Mouse (Mus musculus) neural tube, embryonic 13.5 days (tissue): ENCODE measurements around the gene Rtf2. TPM values are rescaled to one million over a fixed set of nuclear protein-coding genes. Genes with fewer than 3 reads are reported as not detected.

Experiments
- ATAC-seq: fragments of 200-750 bp; cut with Nextera tagmentation; 2 replicates; pipeline ENCODE4 v1.8.0; 2017; ENCODE audit warnings: low read depth, mild to moderate bottlenecking, moderate TSS enrichment, moderate library complexity
- H3K27ac ChIP-seq: fragments of 300-500 bp; sonication (generic); replicated peaks from 2 replicates; pipeline ENCODE4 v1.5.1; 2015; ENCODE audit warnings: moderate library complexity, mild to moderate bottlenecking, inconsistent platforms
- H3K27me3 ChIP-seq: fragments of 300-500 bp; sonication (generic); 2 replicates; pipeline ENCODE4 v1.6.1; 2015; ENCODE audit warnings: mild to moderate bottlenecking, inconsistent platforms
- H3K36me3 ChIP-seq: fragments of 300-500 bp; sonication (generic); 2 replicates; pipeline ENCODE4 v1.6.1; 2015; ENCODE audit warnings: mild to moderate bottlenecking, inconsistent platforms
- H3K4me1 ChIP-seq: fragments of 300-500 bp; sonication (generic); replicated peaks from 2 replicates; pipeline ENCODE4 v1.6.1; 2015; ENCODE audit warnings: inconsistent platforms
- H3K4me2 ChIP-seq: fragments of 300-500 bp; sonication (generic); 2 replicates; pipeline ENCODE4 v1.6.1; 2015; ENCODE audit warnings: inconsistent platforms, mild to moderate bottlenecking, moderate library complexity
- H3K4me3 ChIP-seq: fragments of 300-500 bp; sonication (generic); 2 replicates; pipeline ENCODE4 v1.5.1; 2015; ENCODE audit warnings: mild to moderate bottlenecking, inconsistent platforms
- H3K9ac ChIP-seq: fragments of 300-500 bp; sonication (generic); 2 replicates; pipeline ENCODE4 v1.6.1; 2015; ENCODE audit warnings: moderate library complexity, mild to moderate bottlenecking, inconsistent platforms
- H3K9me3 ChIP-seq: fragments of 300-500 bp; sonication (generic); 2 replicates; pipeline ENCODE4 v1.6.1; 2016; ENCODE audit warnings: inconsistent platforms
- WGBS: fragments of 180-500 bp; shearing (Covaris S2); methylation state at CpG from one replicate; pipeline ENCODE4 v1.1.7; 2015; 5-methylcytosine and 5-hydroxymethylcytosine counted together
- polyA plus RNA-seq: library from polyadenylated mRNA; unstranded; fragments of >200 nt; fragmentation: Nextera tagmentation; extraction: Ambion mirVana; gene quantifications from 2 replicates; pipeline ENCODE4 v1.2.1, GENCODE M21; 2015

Rtf2 gene
- polyA plus RNA-seq, 1 experiment from 2014 or later = 103 TPM

DNA sequence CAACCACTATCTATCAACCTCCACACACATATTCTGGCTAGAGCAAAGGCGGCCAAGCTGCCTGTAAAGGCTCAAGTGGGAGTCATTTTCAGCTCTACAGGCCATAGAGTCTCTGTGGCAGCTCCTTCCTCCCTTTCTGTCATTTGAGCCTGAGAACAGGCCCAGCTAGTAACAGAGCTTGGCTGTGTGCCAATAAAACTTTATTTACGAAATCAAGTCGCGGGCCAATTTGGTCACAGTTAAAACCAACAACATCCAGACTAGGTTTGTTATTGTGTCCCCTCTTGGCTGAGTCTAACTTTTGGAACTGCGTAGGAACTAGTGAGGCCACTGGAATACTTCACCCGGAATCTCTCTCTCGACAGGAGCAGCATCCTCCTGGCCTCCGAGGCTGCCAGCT, 33.2 kb downstream of the Rtf2 start:
- no peaks in the 10 kb centered on the region; the same call in 1 of the 2 replicates for H3K27me3 ChIP-seq
- ATAC-seq = no peak
- H3K4me3 ChIP-seq = no peak overlapping the region
- H3K4me2 ChIP-seq = no peak overlapping the region
- H3K36me3 ChIP-seq = peaks cover 16% of the 10 kb centered on the region
- H3K4me1 ChIP-seq = peaks cover 9% of the 10 kb centered on the region; the same call in 1 of the 2 replicates
- no peaks in the 10 kb centered on the region for H3K9me3 ChIP-seq
- no peak overlapping the region for H3K27ac ChIP-seq
- H3K9ac ChIP-seq = no peak overlapping the region
- 55% methylated on average over 8 of the region's 8 CpGs for WGBS

DNA sequence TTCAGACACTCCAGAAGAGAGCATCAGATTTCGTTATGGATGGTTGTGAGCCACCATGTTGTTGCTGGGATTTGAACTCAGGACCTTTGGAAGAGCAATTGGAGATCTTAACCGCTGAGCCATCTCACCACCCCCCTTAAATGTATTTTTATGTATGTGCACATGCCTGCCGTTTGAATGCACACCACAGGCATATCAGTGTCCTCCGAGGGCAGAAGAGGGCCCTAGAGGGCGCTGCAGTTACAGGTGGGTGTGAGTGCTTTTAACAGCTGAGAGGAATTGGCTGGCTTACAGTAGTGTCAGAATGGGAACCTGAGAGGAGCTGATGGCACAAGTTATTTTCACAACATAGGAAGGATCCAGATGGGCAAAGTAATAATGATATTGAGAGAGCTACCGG, 34.6 kb downstream of the Rtf2 start:
- ATAC-seq = no peak
- H3K4me2 ChIP-seq = no peak overlapping the region
- peaks cover 9% of the 10 kb centered on the region; the same call in 1 of the 2 replicates for H3K4me1 ChIP-seq
- no peak overlapping the region for H3K9ac ChIP-seq
- H3K9me3 ChIP-seq = no peaks in the 10 kb centered on the region
- WGBS = 31% methylated on average over 6 of the region's 6 CpGs
- H3K4me3 ChIP-seq = no peak overlapping the region
- no peaks in the 10 kb centered on the region; the same call in 1 of the 2 replicates for H3K27me3 ChIP-seq
- H3K27ac ChIP-seq = no peak overlapping the region
- peaks cover 2% of the 10 kb centered on the region for H3K36me3 ChIP-seq

DNA sequence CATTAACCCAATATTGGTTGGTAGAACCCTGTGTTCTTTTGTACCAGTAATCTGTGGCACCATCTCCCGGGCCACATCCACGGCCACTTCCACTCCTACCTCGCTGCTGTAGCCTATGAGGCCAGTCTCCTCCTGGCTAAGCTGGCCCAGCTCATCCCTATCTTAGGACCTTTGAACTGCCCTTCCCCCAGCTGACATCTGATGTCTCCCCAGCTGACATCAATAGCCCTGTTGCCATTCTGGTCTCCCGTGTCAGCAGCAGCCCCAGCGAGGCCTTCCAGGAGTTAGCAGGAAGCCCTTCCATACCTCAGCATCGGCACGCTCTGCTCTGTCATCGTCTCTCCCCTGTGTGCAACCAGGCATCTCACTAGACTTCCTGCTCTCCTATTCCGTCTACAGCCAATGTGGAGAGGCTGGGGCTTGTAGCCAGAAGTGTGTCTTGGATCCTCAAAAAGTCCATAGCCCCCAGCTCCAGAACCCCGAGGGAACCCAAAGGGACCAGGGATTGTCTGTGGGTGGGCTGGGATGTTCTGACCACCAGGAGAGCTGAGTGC, 36.4 kb downstream of the Rtf2 start:
- no peak overlapping the region for H3K9ac ChIP-seq
- no peaks in the 10 kb centered on the region for H3K9me3 ChIP-seq
- no peaks in the 10 kb centered on the region for H3K36me3 ChIP-seq
- ATAC-seq = no peak
- no peak overlapping the region for H3K27ac ChIP-seq
- no peaks in the 10 kb centered on the region; the same call in 1 of the 2 replicates for H3K27me3 ChIP-seq
- 49% methylated on average over 10 of the region's 10 CpGs for WGBS
- H3K4me1 ChIP-seq = peaks cover 9% of the 10 kb centered on the region; the same call in 1 of the 2 replicates
- no peak overlapping the region for H3K4me3 ChIP-seq
- H3K4me2 ChIP-seq = no peak overlapping the region

DNA sequence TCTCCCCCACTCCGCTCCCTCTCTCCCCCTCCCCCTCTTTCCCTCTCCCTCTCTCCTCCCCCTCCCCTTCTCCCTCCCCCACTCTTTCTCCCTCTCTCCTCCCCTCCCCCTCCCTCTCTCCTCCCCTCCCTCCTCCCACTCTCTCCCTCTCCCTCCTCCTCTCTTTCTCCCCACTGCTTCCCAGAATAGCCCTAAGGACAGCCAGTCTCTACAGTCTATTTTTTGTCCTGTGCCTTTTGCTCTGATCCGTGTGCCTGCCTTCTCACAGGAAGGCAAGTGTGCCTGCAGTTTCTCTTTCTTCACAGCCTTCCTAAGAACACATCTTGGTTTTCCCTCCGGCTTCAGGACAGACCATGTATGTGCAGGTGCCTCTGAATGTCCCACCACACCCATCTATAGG, 37.0 kb downstream of the Rtf2 start:
- WGBS = 35% methylated on average over 3 of the region's 3 CpGs
- no peaks in the 10 kb centered on the region; the same call in 1 of the 2 replicates for H3K27me3 ChIP-seq
- ATAC-seq = peak; percentile 13; the same call in 1 of the 2 replicates

DNA sequence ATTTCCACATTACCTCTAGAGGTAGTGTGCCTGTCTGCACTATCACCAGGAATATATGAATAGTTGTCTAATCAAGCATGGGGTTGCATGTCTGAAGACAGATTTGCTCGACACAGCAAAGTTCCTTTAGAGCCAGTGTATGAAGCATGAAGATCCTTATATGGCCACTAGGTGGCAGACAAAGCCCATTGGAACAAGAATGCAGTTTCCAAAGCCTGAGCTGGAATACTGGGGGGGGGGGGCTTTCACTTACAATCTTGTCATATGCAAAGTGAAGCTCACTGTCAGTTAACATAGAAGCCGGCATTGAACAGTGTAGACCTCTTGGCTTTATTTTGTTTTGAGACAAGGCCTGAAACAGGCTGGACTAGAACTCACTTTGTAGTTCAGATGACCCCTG, 37.5 kb downstream of the Rtf2 start:
- ATAC-seq = peak; percentile 25; the same call in 1 of the 2 replicates
- Histone ChIP-seq H3K4me3 (no peak overlapping the region), H3K4me2 (no peak overlapping the region), H3K4me1 (peaks cover 9% of the 10 kb centered on the region; the same call in 1 of the 2 replicates), H3K27me3 (no peaks in the 10 kb centered on the region; the same call in 1 of the 2 replicates), H3K9me3 (no peaks in the 10 kb centered on the region), H3K9ac (no peak overlapping the region), H3K36me3 (no peaks in the 10 kb centered on the region), H3K27ac (no peak overlapping the region)
- WGBS = 0% methylated on average over 2 of the region's 2 CpGs

More for the DNA sequence above, 37.0 kb downstream of the Rtf2 start:
- Histone ChIP-seq H3K27ac (no peak overlapping the region), H3K4me2 (no peak overlapping the region), H3K9ac (no peak overlapping the region), H3K36me3 (no peaks in the 10 kb centered on the region), H3K9me3 (no peaks in the 10 kb centered on the region), H3K4me3 (no peak overlapping the region), H3K4me1 (peaks cover 9% of the 10 kb centered on the region; the same call in 1 of the 2 replicates)

DNA sequence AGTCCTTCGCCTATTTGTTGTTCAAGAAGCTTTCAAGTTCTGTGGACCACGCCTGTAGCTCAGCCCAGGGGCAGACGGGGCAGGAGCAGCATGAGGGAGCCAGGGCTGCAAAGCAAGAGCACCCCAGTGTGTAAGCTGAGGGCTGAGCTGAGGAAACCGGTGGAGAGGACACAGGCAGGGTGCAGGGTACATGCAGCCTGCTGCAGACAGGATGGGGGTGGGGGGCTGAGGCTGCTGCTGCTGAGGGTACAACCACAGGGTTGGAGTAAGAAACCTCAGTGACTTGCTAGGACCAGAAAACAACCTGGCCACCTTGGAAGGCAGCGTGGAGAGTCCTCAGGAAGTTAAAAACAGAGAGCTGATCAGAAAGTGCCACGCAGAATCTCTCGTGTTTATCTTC, 39.9 kb downstream of the Rtf2 start:
- Histone ChIP-seq H3K4me2 (no peak overlapping the region), H3K4me1 (peaks cover 5% of the 10 kb centered on the region; the same call in 1 of the 2 replicates), H3K9ac (no peak overlapping the region; the same call in 1 of the 2 replicates), H3K4me3 (no peak overlapping the region), H3K27ac (no peak overlapping the region), H3K36me3 (no peaks in the 10 kb centered on the region), H3K9me3 (no peaks in the 10 kb centered on the region), H3K27me3 (no peaks in the 10 kb centered on the region; the same call in 1 of the 2 replicates)
- no peak for ATAC-seq
- WGBS = 73% methylated on average over 7 of the region's 7 CpGs

DNA sequence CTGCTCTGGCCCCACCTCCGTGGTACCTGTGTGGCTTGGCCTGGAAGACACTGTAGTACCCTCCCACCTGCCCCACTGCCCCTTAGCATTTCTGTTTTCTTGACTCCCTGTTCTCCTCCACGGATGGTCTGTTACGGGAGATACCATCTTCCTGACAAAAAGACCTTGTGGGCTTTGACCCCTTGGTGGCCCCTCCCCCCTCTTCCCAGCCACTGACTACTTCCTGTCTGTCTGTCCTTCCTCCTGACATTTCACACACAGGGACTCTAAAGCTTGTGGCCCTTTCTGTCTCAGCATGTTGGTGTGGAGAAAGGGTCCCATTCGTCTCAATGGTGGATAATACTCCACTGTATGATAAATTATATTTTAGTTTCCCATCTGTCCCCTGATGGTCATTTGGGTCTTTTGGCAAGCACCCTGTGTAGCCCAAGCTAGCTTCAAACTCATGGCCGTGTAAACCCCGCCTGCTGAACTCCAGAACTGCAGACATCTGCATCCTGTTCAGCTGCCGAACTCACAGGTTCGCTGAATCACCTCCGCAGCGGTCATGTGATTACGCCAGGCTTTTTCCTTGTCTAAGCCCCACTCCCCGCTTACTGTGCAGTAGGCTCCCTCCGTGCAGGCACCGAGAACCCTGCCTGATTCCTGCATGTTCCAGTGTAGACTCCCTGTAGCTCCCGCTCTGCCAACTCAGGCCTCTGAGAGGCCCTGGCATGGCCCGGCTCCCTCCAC, 41.5 kb downstream of the Rtf2 start:
- no peak for ATAC-seq
- peaks cover 4% of the 10 kb centered on the region; the same call in 1 of the 2 replicates for H3K27me3 ChIP-seq
- no peak overlapping the region for H3K4me2 ChIP-seq
- no peaks in the 10 kb centered on the region for H3K36me3 ChIP-seq
- H3K4me1 ChIP-seq = peaks cover 5% of the 10 kb centered on the region; the same call in 1 of the 2 replicates
- H3K4me3 ChIP-seq = no peak overlapping the region
- H3K9ac ChIP-seq = no peak overlapping the region
- 82% methylated on average over 16 of the region's 16 CpGs for WGBS
- H3K9me3 ChIP-seq = no peaks in the 10 kb centered on the region
- H3K27ac ChIP-seq = no peak overlapping the region

DNA sequence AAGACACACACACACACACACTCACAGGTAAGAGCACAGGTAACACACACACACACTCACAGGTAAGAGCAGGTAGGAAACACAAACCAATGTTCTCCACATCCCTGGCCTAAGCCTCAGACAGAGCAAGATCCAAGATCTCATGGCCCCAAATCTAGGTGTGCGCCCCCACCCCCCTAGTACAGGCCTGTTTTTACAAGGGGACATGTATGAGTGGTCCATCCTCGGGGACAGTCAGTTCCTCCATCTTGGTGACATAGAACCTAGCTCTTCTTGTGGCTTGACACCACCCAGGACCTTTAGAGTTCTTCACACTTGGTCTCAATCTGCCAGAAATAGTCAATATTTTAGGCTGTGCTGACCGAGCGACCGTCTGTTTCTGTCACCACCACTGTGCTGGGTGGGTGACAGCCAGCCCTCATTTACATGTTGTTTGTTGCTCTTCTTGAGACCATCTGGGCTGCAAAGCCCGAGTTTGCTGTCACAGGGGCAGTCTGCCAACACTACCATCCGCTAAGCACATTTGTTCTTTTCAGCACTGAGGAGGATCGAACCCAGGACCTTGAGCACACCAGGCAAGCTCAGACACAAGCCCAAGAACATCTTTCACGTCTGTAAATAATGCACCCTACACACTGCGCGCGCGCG, 43.5 kb downstream of the Rtf2 start:
- Histone ChIP-seq H3K27ac (no peak overlapping the region), H3K36me3 (no peaks in the 10 kb centered on the region), H3K4me1 (peaks cover 5% of the 10 kb centered on the region; the same call in 1 of the 2 replicates), H3K4me2 (no peak overlapping the region), H3K9me3 (no peaks in the 10 kb centered on the region), H3K9ac (no peak overlapping the region), H3K27me3 (0 out of 2 replicates have a peak, but pooled peaks cover 4% of the 10 kb centered on the region), H3K4me3 (no peak overlapping the region)
- ATAC-seq = no peak
- 83% methylated on average over 14 of the region's 14 CpGs for WGBS

DNA sequence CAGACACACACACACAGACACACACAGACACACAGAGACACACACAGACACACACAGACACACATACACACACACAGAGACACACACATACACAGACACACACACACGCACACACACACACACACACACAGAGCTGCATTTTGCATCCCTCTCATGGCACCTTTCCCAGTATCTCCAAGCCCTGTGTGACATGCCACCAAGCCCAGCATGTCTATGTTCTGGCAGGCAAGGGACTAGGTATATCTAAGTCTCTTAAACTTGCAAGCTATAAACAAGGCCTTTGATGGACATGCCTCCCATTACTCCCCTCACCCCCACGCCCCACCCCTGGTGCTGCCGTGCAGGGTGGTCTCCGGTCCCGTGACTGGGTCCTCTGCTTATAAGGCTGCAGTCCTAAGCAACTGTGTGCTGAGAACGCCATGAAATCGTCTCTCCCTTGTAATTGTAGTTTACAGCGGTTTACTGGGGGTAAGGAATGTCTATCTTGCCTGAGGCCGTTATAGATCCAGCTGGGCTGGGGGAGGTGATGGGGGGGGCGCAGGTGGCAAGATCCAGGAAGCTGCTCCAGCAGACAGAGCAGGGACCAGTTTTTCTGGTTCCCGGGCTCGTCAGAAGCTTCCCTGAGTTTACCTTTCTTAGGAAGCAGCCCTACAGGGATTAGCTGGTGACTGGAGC, 44.5 kb downstream of the Rtf2 start:
- Histone ChIP-seq H3K27me3 (0 out of 2 replicates have a peak, but pooled peaks cover 4% of the 10 kb centered on the region), H3K9ac (no peak overlapping the region; the same call in 1 of the 2 replicates), H3K36me3 (no peaks in the 10 kb centered on the region), H3K4me2 (no peak overlapping the region), H3K9me3 (no peaks in the 10 kb centered on the region), H3K4me1 (peaks cover 5% of the 10 kb centered on the region; the same call in 1 of the 2 replicates), H3K27ac (no peak overlapping the region), H3K4me3 (no peak overlapping the region)
- no peak for ATAC-seq
- WGBS = 28% methylated on average over 12 of the region's 12 CpGs

DNA sequence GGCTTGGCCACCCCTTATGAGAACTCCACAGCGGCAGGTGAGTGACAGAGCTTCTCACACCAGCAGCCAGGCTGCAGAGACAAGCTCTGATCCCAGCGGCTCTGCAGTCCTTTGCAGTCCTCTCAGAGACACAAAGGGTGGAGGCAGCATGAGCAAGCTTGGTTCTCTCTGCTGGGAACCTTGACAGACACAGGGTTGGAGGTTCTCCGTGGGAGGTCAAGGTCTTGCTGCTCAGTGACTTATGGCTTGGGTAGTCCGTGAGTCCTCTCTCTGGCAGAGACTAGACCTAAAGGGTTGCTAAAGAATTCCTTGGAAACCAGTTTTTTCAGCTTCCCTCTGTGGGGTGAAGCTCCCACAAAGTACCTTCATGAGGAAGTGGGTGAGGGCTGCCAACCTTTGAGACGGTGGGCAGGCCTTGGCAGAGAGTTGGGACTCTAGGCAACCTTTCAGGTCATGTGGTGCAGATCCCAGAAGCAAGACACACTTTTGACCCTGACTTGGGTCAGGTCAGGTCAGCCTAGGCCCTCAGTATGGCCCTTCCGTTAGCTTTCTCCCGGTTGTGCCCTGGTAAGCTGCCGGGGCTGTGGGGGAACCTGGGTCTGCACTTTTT, 56.5 kb downstream of the Rtf2 start:
- H3K9ac ChIP-seq = no peak overlapping the region
- no peak overlapping the region for H3K27ac ChIP-seq
- ATAC-seq = no peak
- H3K4me1 ChIP-seq = no peaks in the 10 kb centered on the region
- H3K4me2 ChIP-seq = no peak overlapping the region
- H3K4me3 ChIP-seq = no peak overlapping the region
- no peaks in the 10 kb centered on the region for H3K36me3 ChIP-seq
- 83% methylated on average over 8 of the region's 8 CpGs for WGBS
- no peaks in the 10 kb centered on the region for H3K9me3 ChIP-seq
- no peaks in the 10 kb centered on the region for H3K27me3 ChIP-seq

DNA sequence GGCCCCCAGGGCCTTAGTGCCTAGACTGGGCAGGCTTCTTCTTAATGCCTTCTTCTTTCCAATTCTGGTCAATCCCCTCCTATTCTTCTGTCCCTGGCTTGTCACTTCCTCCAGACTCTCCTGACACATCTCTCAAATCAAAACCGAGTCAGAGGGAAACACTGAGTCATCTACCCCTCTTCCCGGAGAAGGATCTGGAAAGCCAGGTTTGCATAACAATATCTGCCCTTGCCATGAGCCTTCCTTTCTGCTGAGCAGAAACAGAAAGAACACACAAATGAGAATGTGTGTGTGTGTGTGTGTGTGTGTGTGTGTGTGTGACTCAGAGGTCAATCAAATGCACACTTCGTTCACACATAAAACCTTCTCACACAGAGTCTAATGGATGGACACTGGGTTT, 58.5 kb downstream of the Rtf2 start:
- Histone ChIP-seq H3K9ac (no peak overlapping the region), H3K27ac (no peak overlapping the region), H3K9me3 (no peaks in the 10 kb centered on the region), H3K4me1 (no peaks in the 10 kb centered on the region), H3K4me2 (no peak overlapping the region), H3K27me3 (no peaks in the 10 kb centered on the region), H3K4me3 (no peak overlapping the region), H3K36me3 (no peaks in the 10 kb centered on the region)
- no peak for ATAC-seq
- 36% methylated on average over 3 of the region's 3 CpGs for WGBS
